Mouse (Mus musculus): ENCODE measurements at regions not wholly inside any gene's neighbourhood (a gene's known extent, or its start where the extent isn't known, plus 50 kb on each side); places are given as distances from the start of the nearest gene placed in this dataset.

GRCm38 (mm10) chr2:143305747-143306570 lies 227.7 kb downstream of the Otor start:
- peak; percentile 15 for DNase-seq (ENCODE audit: low read depth, low spot score)

DNA sequence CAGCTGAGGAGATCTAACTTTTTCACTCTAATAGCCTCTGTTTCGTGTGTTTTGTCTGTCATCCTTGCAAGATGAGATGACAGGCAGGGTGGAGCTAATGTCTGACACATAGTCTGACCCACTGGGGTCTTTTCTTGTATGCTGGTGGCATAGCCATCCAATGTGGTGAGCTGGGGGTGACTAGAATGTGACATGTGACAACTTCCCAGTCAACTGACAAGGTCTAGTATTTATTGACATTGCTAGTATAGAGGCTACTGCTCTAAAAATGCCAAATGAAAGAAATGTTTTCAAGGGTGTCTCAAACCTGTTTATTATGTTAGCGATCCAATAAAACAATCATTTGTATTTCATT lies 228.3 kb downstream of the Otor start:
- DNase-seq (ENCODE audit: low read depth, low spot score): no peak

DNA sequence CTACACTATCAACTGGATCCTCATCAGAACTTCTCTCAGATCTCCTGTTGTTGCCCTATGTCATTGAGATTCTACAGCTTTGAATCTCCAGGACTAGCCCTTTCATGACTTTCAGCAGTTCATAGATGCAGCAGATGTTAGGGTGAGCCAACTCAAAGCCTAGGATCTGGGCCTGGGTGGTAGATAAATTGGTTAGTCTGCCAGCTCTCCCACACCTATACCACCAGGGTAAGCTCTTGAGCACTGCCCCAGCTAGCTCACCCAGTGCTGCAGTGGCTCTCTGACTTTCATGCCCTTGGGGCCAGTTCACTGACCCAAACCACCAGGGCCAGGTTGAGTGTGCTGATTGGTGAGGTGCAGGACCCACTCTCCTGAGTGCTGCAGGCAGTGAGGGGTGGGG lies 220.5 kb upstream of the Pcsk2 start:
- no peak for DNase-seq (ENCODE audit: low read depth, low spot score)

- no peak for DNase-seq (ENCODE audit: low read depth, low spot score)
Observed at GRCm38 (mm10) chr2:143332071-143332470, 213.9 kb upstream of the Pcsk2 start.

DNA sequence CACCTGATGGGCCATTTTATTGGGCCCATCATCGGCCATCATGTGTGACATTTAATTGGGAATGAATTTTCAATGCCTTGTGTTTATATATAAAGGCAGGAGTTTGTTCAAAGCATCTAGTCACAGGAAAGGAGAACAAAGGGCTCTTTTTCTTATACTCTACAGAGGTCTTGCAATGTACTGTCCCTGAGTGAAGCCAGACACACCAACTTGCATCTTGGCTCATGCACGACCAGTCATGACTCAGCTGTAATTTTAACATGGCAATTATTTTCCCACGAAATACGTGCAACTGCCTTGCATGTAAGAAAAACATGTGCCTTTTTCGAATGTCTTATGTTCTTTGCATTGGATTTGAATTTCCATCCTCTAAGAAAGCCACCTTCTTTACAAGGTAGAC lies 205.6 kb upstream of the Pcsk2 start:
- DNase-seq (ENCODE audit: low read depth, low spot score): no peak

DNA sequence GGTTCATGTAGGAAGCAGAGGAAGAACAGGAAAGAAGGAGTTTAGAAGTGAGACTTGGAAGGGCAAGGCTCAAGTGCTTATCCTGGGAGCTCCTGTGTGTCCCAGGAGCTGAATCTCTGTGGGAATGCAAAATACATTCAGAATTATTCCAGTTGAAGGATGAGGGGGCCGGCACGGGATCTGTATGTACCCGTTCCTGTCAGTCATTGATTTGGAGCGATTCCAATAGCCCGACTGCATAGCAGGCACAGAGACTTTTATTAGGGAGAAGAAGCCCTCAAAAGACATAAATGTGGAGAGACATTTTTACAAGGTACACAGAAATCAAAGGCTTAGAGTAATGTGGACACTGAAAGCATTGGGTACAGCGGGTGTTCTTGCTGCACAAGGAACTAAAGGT lies 181.8 kb upstream of the Pcsk2 start:
- DNase-seq (ENCODE audit: low read depth, low spot score): no peak

GRCm38 (mm10) chr2:143365976-143366375 lies 180.0 kb upstream of the Pcsk2 start:
- DNase-seq (ENCODE audit: low read depth, low spot score): no peak

Data from mesoderm, embryonic 11.5 days (tissue).